Mouse (Mus musculus) bone marrow, adult 2 months (tissue): Measurements from ENCODE around the gene Rgcc. TPM values are rescaled to one million over a fixed set of nuclear protein-coding genes. Genes with fewer than 3 reads are reported as not detected.
A peak's percentile ranks its signal among the peaks of the same experiment; 100 is the strongest.

Source experiments
- H3K27ac ChIP-seq: fragments of 200-500 bp; 2 replicates; pipeline ENCODE4 v1.5.1; 2012; ENCODE audit warnings: low read depth, mild to moderate bottlenecking, control low read depth, inconsistent platforms, low read length; ENCODE audit not compliant: control insufficient read depth, poor library complexity, insufficient read depth
- H3K4me1 ChIP-seq: fragments of 200-500 bp; 2 replicates; pipeline ENCODE4 v1.6.1; 2011; ENCODE audit warnings: low read length; ENCODE audit not compliant: control insufficient read depth, insufficient read depth
- H3K4me3 ChIP-seq: fragments of 200-500 bp; replicated peaks from 2 replicates; pipeline ENCODE3; 2011; ENCODE audit warnings: mild to moderate bottlenecking, low read depth, low read length, control low read depth; ENCODE audit not compliant: control insufficient read depth
- CTCF ChIP-seq: fragments of 200-500 bp; IDR thresholded peaks from 2 replicates; pipeline ENCODE4 v1.5.1; 2011; ENCODE audit warnings: low read length, control low read depth; ENCODE audit not compliant: control insufficient read depth, insufficient read depth
- POLR2A ChIP-seq: fragments of 200-500 bp; IDR thresholded peaks from 2 replicates; pipeline ENCODE4 v1.6.1; 2011; ENCODE audit warnings: low read depth, mild to moderate bottlenecking, control low read depth, low read length, borderline replicate concordance; ENCODE audit not compliant: control insufficient read depth
- WGBS: fragments of 180-500 bp; shearing (Covaris S2); methylation state at CpG from one replicate; pipeline ENCODE4 v1.1.7; 2018; 5-methylcytosine and 5-hydroxymethylcytosine counted together
- polyA plus RNA-seq: library from polyadenylated mRNA; stranded (reverse); fragments of >200 nt; gene quantifications from 2 replicates; pipeline ENCODE4 v1.2.4, GENCODE M21; 2011; ENCODE audit warnings: low replicate concordance; ENCODE audit not compliant: missing spikeins, insufficient read depth, insufficient read length

The Rgcc gene
- polyA plus RNA-seq, 1 experiment, result 53.6 TPM

- no peak for TF ChIP-seq POLR2A
- peak; percentile 69 for TF ChIP-seq CTCF
These were observed 19.7 kb upstream of the Rgcc start for GRCm38 (mm10) chr14:79321152-79321551.

GRCm38 (mm10) chr14:79317602-79318001 lies 16.2 kb upstream of the Rgcc start:
- WGBS, result 89% methylated on average over 2 of the region's 2 CpGs
- Histone ChIP-seq H3K4me3 (no peak overlapping the region), H3K27ac (no peak overlapping the region), H3K4me1 (no peaks in the 10 kb centered on the region)
- TF ChIP-seq CTCF (no peak), POLR2A (no peak)

More at GRCm38 (mm10) chr14:79321152-79321551, 19.7 kb upstream of the Rgcc start:
- WGBS, result 36% methylated on average over 8 of the region's 8 CpGs
- no peak overlapping the region for H3K4me3 ChIP-seq
- no peak overlapping the region for H3K27ac ChIP-seq
- no peaks in the 10 kb centered on the region for H3K4me1 ChIP-seq

- no peak for TF ChIP-seq POLR2A
- TF ChIP-seq CTCF, result no peak
- H3K4me1 ChIP-seq, result no peaks in the 10 kb centered on the region
- H3K4me3 ChIP-seq, result no peak overlapping the region
- 33% methylated on average over 7 of the region's 7 CpGs for WGBS
- no peak overlapping the region; the same call in 1 of the 2 replicates for H3K27ac ChIP-seq
These were observed 14.4 kb upstream of the Rgcc start for GRCm38 (mm10) chr14:79315877-79316276.

- Histone ChIP-seq H3K4me3 (no peak overlapping the region), H3K4me1 (no peaks in the 10 kb centered on the region), H3K27ac (no peak overlapping the region)
- WGBS, result 81% methylated on average over 12 of the region's 12 CpGs
- TF ChIP-seq CTCF, result no peak
- no peak for TF ChIP-seq POLR2A
These were observed 13.0 kb upstream of the Rgcc start for GRCm38 (mm10) chr14:79314245-79315010.

- Histone ChIP-seq H3K27ac (no peak overlapping the region), H3K4me3 (no peak overlapping the region), H3K4me1 (no peaks in the 10 kb centered on the region)
- WGBS, result 51% methylated on average over 8 of the region's 8 CpGs
- TF ChIP-seq CTCF (no peak), POLR2A (no peak)
These were observed 12.2 kb upstream of the Rgcc start for GRCm38 (mm10) chr14:79313439-79314175.

GRCm38 (mm10) chr14:79312719-79313118 lies 11.3 kb upstream of the Rgcc start:
- TF ChIP-seq POLR2A (no peak), CTCF (no peak)
- no peaks in the 10 kb centered on the region for H3K4me1 ChIP-seq
- H3K27ac ChIP-seq, result no peak overlapping the region
- 54% methylated on average over 4 of the region's 4 CpGs for WGBS
- no peak overlapping the region for H3K4me3 ChIP-seq

- H3K27ac ChIP-seq, result no peak overlapping the region
- 33% methylated on average over 4 of the region's 4 CpGs for WGBS
- H3K4me1 ChIP-seq, result peaks cover 2% of the 10 kb centered on the region; the same call in 1 of the 2 replicates
- H3K4me3 ChIP-seq, result no peak overlapping the region
- TF ChIP-seq POLR2A, result no peak
- TF ChIP-seq CTCF, result no peak
These were observed 10.5 kb upstream of the Rgcc start for GRCm38 (mm10) chr14:79311918-79312454.

GRCm38 (mm10) chr14:79309115-79309514 lies 7.7 kb upstream of the Rgcc start:
- Histone ChIP-seq H3K27ac (no peak overlapping the region), H3K4me3 (no peak overlapping the region), H3K4me1 (peaks cover 3% of the 10 kb centered on the region; the same call in 1 of the 2 replicates)
- 80% methylated on average over 4 of the region's 4 CpGs for WGBS
- TF ChIP-seq POLR2A (no peak), CTCF (no peak)
